Mouse (Mus musculus): ENCODE measurements at regions not wholly inside any gene's neighbourhood (a gene's known extent, or its start where the extent isn't known, plus 50 kb on each side); places are given as distances from the start of the nearest gene placed in this dataset.

GRCm38 (mm10) chr10:91542201-91542604 is 361.1 kb upstream of the Tmpo start:
- TF ChIP-seq CTCF (IDR thresholded peaks at IDR 0.05; ENCODE audit: borderline replicate concordance, extremely low read depth, insufficient read depth, insufficient read length) (no peak), POLR2A (IDR thresholded peaks at IDR 0.05; ENCODE audit: borderline replicate concordance, extremely low read depth, insufficient read depth, insufficient read length, poor library complexity, severe bottlenecking) (no peak)
